33 mouse cellular contexts compared by ENCODE assay signal in the genomic region with DNA sequence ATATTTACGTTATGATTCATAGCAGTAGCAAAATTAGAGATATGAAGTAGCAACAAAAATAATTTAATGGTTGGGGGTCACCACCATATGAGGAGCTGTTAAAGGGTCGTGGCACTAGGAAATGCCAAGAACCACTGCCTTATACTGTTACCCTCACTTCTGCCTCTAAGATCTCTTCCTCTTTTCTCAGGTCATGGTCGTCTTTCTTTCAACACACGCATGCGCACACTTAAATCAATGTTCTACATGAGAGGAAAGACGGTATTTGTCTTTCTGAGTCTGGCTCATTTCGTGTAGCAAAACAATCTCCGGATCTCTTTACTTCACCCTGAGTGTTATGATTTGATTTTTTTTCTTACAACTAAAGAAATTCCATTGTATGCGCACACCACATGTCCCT. TPM values are rescaled to one million over a fixed set of nuclear protein-coding genes. Genes with fewer than 3 reads are reported as not detected.
"Had no signal": no experiment of that assay in that cellular context is flagged by ENCODE, and none has a peak within 500 bp of the region (broad histone marks: within the 10 kb centered on the region; RNA-seq: fewer than 3 reads in every experiment).

No protein-coding gene starts in this region.

- H3K27ac ChIP-seq: kidney, postnatal 0 days; left cerebral cortex, adult 2 months; liver, embryonic 13.5 days; midbrain, embryonic 12.5 days; neural tube, embryonic 13.5 days; stomach, embryonic 15.5 days had no signal

- H3K9ac ChIP-seq: liver, embryonic 13.5 days; midbrain, embryonic 12.5 days; neural tube, embryonic 13.5 days; stomach, embryonic 15.5 days had no signal

- H3K4me3 ChIP-seq: left cerebral cortex, adult 2 months; liver, embryonic 13.5 days; midbrain, embryonic 12.5 days; myocyte; neural tube, embryonic 13.5 days; stomach, embryonic 15.5 days had no signal

- H3K9me3 ChIP-seq: liver, embryonic 13.5 days; midbrain, embryonic 12.5 days; neural tube, embryonic 13.5 days; stomach, embryonic 15.5 days had no signal

- H3K4me2 ChIP-seq: liver, embryonic 13.5 days; midbrain, embryonic 12.5 days; neural tube, embryonic 13.5 days; stomach, embryonic 15.5 days had no signal

- DNase-seq: kidney, adult 2 months; kidney, postnatal 25 days; layer of hippocampus, postnatal 36 days; liver, embryonic 13.5 days; lung, adult 2 months; lung, postnatal 14 days; lung, postnatal 4 days; retina, postnatal 1 day; right cerebral cortex, postnatal 25 days; thymus, postnatal 4 days had no signal

- H3K4me1 ChIP-seq: stomach, embryonic 15.5 days had no signal

- H3K36me3 ChIP-seq: midbrain, embryonic 12.5 days; stomach, embryonic 15.5 days had no signal

- H3K27me3 ChIP-seq: liver, embryonic 13.5 days; midbrain, embryonic 12.5 days; neural tube, embryonic 13.5 days; stomach, embryonic 15.5 days had no signal

- ATAC-seq: midbrain, embryonic 16.5 days had no signal

RNA-seq across cellular contexts. Expression of gene Olfr1393, which starts 8.3 kb away (rescaled TPM):
- total RNA-seq: layer of hippocampus, adult 8-10 months; layer of hippocampus, postnatal 10 days; layer of hippocampus, postnatal 36 days; megakaryocyte, adult 5-6 weeks; monocyte, adult 5-6 weeks had no signal
- polyA plus RNA-seq: kidney, embryonic 14.5 days; limb, embryonic 11.5 days; liver, embryonic 13.5 days; lung, adult 2 months; midbrain, embryonic 16.5 days; myocyte; neural tube, embryonic 13.5 days; stomach, embryonic 15.5 days; thymus, postnatal 0 days had no signal

RNA-seq across cellular contexts. Expression of gene Olfr1392, which starts 15.3 kb away (rescaled TPM):
- total RNA-seq: layer of hippocampus, adult 8-10 months; layer of hippocampus, postnatal 36 days; left cerebral cortex, adult 2 months; left cerebral cortex, postnatal 36 days; liver, adult 2 months; megakaryocyte, adult 5-6 weeks; monocyte, adult 5-6 weeks had no signal
- polyA plus RNA-seq: kidney, embryonic 14.5 days; limb, embryonic 11.5 days; liver, embryonic 13.5 days; liver, embryonic 16.5 days; lung, embryonic 16.5 days; midbrain, embryonic 16.5 days; myocyte; neural tube, embryonic 13.5 days; spleen, adult 2 months; stomach, embryonic 15.5 days; thymus, postnatal 0 days had no signal

RNA-seq across cellular contexts. Expression of gene Olfr10, which starts 34.8 kb away (rescaled TPM):
- total RNA-seq: layer of hippocampus, adult 8-10 months; layer of hippocampus, postnatal 36 days; left cerebral cortex, adult 2 months; left cerebral cortex, postnatal 10 days; left cerebral cortex, postnatal 36 days; liver, adult 2 months; megakaryocyte, adult 5-6 weeks; monocyte, adult 5-6 weeks; neutrophil, adult 5-6 weeks had no signal
- polyA plus RNA-seq: kidney, adult 2 months; kidney, embryonic 14.5 days; kidney, postnatal 0 days; large intestine, adult 2 months; limb, embryonic 11.5 days; limb, embryonic 14.5 days; liver, adult 2 months; liver, embryonic 13.5 days; liver, embryonic 16.5 days; lung, adult 2 months; lung, embryonic 16.5 days; midbrain, embryonic 12.5 days; midbrain, embryonic 16.5 days; myocyte; neural tube, embryonic 13.5 days; spleen, adult 2 months; stomach, embryonic 15.5 days; thymus, postnatal 0 days had no signal

RNA-seq across cellular contexts. Expression of gene Olfr1391, which starts 52.8 kb away (rescaled TPM):
- total RNA-seq: layer of hippocampus, adult 8-10 months; layer of hippocampus, postnatal 10 days; layer of hippocampus, postnatal 36 days; left cerebral cortex, adult 2 months; left cerebral cortex, postnatal 10 days; left cerebral cortex, postnatal 36 days; liver, adult 2 months; megakaryocyte, adult 5-6 weeks; monocyte, adult 5-6 weeks; neutrophil, adult 5-6 weeks had no signal
- polyA plus RNA-seq: kidney, adult 2 months; kidney, embryonic 14.5 days; kidney, postnatal 0 days; large intestine, adult 2 months; limb, embryonic 11.5 days; limb, embryonic 14.5 days; liver, adult 2 months; liver, embryonic 13.5 days; liver, embryonic 16.5 days; lung, adult 2 months; lung, embryonic 16.5 days; midbrain, embryonic 12.5 days; midbrain, embryonic 16.5 days; myocyte; neural tube, embryonic 13.5 days; spleen, adult 2 months; stomach, embryonic 15.5 days; thymus, postnatal 0 days had no signal
